Mouse (Mus musculus) spleen, adult 2 months (tissue): Measurements from ENCODE around the gene Ankrd63. TPM values are rescaled to one million over a fixed set of nuclear protein-coding genes. Genes with fewer than 3 reads are reported as not detected.
A peak's percentile ranks its signal among the peaks of the same experiment; 100 is the strongest.

Experiments used
- DNase-seq, 2 experiments: peaks; one replicate each; pipeline versions ENCODE4 v3.0.0 to v3.0.0-alpha.2; 2012 to 2021; ENCODE audit warnings: low spot score in 2 of 2, low read depth in 1 of 2
- H3K27ac ChIP-seq: fragments of 200-500 bp; 2 replicates; pipeline ENCODE4 v1.5.1; 2012; ENCODE audit warnings: low read length, inconsistent platforms; ENCODE audit not compliant: insufficient read depth
- H3K27me3 ChIP-seq: fragments of 200-500 bp; 2 replicates; pipeline ENCODE4 v1.6.1; 2012; ENCODE audit warnings: mild to moderate bottlenecking, moderate library complexity, low read length, inconsistent platforms; ENCODE audit not compliant: control insufficient read depth, insufficient read depth
- H3K36me3 ChIP-seq: fragments of 200-500 bp; 2 replicates; pipeline ENCODE4 v1.6.1; 2012; ENCODE audit warnings: mild to moderate bottlenecking, low read length, inconsistent platforms; ENCODE audit not compliant: control insufficient read depth, insufficient read depth
- H3K4me1 ChIP-seq: fragments of 200-500 bp; 2 replicates; pipeline ENCODE4 v1.6.1; 2011; ENCODE audit warnings: inconsistent platforms; ENCODE audit not compliant: control insufficient read depth, insufficient read depth, insufficient read length
- H3K4me3 ChIP-seq: fragments of 200-500 bp; 2 replicates; pipeline ENCODE4 v1.5.1; 2011; ENCODE audit warnings: mild to moderate bottlenecking, inconsistent platforms; ENCODE audit not compliant: insufficient read depth, insufficient read length; ENCODE audit errors: extremely low read depth
- CTCF ChIP-seq: fragments of 200-500 bp; IDR thresholded peaks from 2 replicates; pipeline ENCODE4 v1.5.1; 2011; ENCODE audit warnings: mild to moderate bottlenecking, inconsistent platforms; ENCODE audit not compliant: insufficient read depth, insufficient read length, insufficient replicate concordance; ENCODE audit errors: extremely low read depth
- POLR2A ChIP-seq: fragments of 200-500 bp; IDR thresholded peaks from 2 replicates; pipeline ENCODE4 v1.6.1; 2011; ENCODE audit warnings: low read depth, low read length, inconsistent platforms
- WGBS: fragments of 180-500 bp; shearing (Covaris S2); methylation state at CpG from one replicate; pipeline ENCODE4 v1.1.7; 2018; 5-methylcytosine and 5-hydroxymethylcytosine counted together
- polyA plus RNA-seq: library from polyadenylated mRNA; depleted of rRNA; stranded (reverse); fragments of >200 nt; gene quantifications from 2 replicates; pipeline ENCODE4 v1.2.3, GENCODE M21; 2012

The Ankrd63 gene
- polyA plus RNA-seq, 1 experiment = 0.02 TPM

DNA sequence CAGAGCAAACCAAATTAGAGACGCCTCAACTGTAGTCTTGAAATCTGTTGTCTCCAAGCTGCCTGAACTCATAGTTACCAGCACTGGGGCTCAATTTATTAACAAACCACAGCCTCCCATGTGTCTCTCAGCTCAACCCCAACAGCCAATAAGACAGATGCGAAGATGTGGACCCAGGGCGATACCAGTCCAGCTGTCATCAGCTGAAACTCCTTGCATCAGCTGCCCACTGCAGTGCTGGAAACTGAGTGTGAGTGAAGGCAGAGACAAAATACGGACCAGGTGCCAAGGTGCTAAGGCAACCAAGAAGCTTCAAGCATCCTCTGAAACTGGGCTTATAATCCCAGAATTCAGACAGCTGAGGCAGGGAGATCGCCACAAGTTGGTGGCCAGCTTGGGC, 28.2 kb upstream of the Ankrd63 start:
- TF ChIP-seq CTCF (no peak), POLR2A (no peak)
- no peak overlapping the region for H3K4me3 ChIP-seq
- no peaks in the 10 kb centered on the region for H3K27me3 ChIP-seq
- H3K4me1 ChIP-seq = peaks cover 16% of the 10 kb centered on the region
- no peaks in the 10 kb centered on the region for H3K36me3 ChIP-seq
- no peak overlapping the region for H3K27ac ChIP-seq
- WGBS = 85% methylated on average over 5 of the region's 5 CpGs
- no peak for DNase-seq

DNA sequence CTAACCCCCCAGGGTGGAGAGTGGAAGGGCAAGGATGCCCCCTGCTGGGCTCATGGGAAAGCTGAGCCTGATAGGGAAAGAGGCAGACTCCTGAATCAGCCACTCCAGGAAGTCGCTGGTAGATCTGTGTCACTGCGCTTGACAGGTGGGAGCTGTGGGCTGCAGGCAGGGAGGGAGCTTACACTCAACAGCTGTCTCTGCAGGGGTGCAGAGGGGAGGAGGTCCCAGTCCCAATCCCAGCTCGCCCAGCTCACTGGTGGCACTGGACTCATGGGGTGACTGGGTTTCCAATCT, 26.8 kb upstream of the Ankrd63 start:
- peak in 1 of 2 experiments; percentile 67 for DNase-seq
- no peak overlapping the region for H3K27ac ChIP-seq
- TF ChIP-seq POLR2A (no peak), CTCF (peak; percentile 75)
- 17% methylated on average over 3 of the region's 3 CpGs for WGBS
- no peaks in the 10 kb centered on the region for H3K36me3 ChIP-seq
- H3K27me3 ChIP-seq = no peaks in the 10 kb centered on the region
- H3K4me1 ChIP-seq = peaks cover 16% of the 10 kb centered on the region
- no peak overlapping the region for H3K4me3 ChIP-seq

DNA sequence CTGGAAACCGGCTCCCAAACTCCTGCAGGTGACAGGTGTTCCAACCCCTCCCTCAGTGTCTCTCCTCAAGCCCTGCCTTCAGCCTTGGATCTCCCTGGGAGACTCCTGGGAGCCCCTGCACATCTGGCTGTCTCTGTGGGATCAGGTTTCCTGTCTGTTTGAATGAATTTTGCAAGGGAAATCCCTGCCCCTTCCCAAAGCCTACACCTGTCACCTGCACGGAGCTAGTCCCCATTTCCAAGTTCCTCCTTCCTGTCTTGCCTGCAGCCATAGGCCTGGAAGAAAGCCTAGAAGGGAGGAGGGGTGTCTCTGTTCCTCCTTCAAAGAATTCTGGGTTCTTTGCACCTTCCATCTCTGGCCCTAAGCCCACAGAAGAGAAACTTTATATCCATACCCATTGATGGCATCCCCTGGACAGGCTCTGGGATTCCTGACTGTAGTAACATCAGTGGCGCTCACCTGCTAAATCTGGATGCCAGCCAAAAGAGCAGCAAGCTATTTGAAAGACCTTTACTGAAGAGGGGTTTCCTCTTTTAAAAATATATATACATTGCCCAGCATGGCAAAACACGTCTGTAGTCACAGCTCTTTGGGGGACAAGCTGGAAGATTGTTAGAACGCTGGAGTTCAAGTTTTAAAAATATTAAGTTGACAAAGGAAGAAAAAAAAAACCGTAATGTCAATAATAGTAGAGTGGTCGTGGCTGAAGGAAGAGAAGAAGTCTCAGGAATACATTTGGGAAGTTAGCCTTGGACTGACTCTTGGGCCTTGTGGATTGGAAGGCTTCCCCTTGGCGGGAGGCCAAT, 26.3 kb upstream of the Ankrd63 start:
- no peak for DNase-seq
- no peak overlapping the region for H3K4me3 ChIP-seq
- no peak overlapping the region for H3K27ac ChIP-seq
- H3K27me3 ChIP-seq = no peaks in the 10 kb centered on the region
- no peak for TF ChIP-seq CTCF
- TF ChIP-seq POLR2A = no peak
- H3K4me1 ChIP-seq = peaks cover 16% of the 10 kb centered on the region
- 31% methylated on average over 8 of the region's 8 CpGs for WGBS
- no peaks in the 10 kb centered on the region for H3K36me3 ChIP-seq

DNA sequence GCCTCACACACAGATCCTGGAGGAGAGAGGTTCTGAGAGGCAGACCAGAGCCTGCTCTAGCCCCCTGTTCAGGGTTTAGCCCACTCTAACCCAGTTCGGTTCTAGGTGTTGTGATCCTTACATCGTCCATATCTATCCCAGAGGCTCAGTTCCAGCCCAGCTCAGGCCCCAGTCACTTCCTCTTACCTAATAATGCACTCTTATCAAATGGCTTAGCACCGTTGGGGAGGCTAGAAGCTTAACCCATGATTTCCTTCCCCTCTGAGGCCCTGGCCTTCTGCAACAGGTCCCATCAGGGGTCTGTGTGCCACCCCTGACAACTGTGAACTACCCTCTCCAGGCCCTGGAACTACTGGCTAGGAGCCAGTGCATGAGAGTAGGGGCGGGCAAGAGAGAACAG, 25.4 kb upstream of the Ankrd63 start:
- 34% methylated on average over 4 of the region's 4 CpGs for WGBS

DNA sequence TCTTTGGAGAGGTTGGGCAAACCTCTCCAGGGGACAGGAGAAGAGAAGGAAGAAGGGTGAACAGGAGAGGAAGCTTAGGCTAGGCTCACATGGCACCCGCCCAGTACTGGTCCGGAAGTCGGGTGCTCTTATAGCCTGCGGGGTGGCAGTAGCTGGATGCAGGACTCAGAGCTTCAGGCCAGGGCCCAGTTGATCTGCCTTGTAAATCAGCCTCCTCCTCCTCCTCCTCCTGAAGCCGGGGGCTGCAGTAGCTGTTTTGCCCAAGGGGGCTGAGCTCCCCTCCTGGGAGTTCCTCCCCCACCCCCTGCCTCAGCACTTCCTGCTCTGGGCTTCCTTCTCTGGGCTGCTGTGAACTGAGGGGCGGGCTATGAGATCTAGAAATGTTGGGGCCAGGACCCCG, 24.6 kb upstream of the Ankrd63 start, which contains the start of gene Plcb2:
Plcb2 (minus strand) TSS at position 102 of the 400 bp plus-strand sequence.
- Histone ChIP-seq H3K4me1 (peaks cover 16% of the 10 kb centered on the region), H3K4me3 (peak within 1 kb of the TSS; percentile 65), H3K36me3 (peaks cover 5% of the 10 kb centered on the region), H3K27ac (peak within 1 kb of the TSS; percentile 86), H3K27me3 (no peaks in the 10 kb centered on the region)
- TF ChIP-seq CTCF = no peak
- peak; percentile 28 for TF ChIP-seq POLR2A
- DNase-seq = peak in 1 of 2 experiments; percentile 72
- 2% methylated on average over 7 of the region's 7 CpGs for WGBS

More for the DNA sequence above, 25.4 kb upstream of the Ankrd63 start:
- H3K27me3 ChIP-seq = no peaks in the 10 kb centered on the region
- H3K4me3 ChIP-seq = no peak overlapping the region
- no peak for DNase-seq
- TF ChIP-seq POLR2A (no peak), CTCF (no peak)
- peak overlapping the region; percentile 86 for H3K27ac ChIP-seq
- H3K4me1 ChIP-seq = peaks cover 16% of the 10 kb centered on the region
- no peaks in the 10 kb centered on the region for H3K36me3 ChIP-seq

DNA sequence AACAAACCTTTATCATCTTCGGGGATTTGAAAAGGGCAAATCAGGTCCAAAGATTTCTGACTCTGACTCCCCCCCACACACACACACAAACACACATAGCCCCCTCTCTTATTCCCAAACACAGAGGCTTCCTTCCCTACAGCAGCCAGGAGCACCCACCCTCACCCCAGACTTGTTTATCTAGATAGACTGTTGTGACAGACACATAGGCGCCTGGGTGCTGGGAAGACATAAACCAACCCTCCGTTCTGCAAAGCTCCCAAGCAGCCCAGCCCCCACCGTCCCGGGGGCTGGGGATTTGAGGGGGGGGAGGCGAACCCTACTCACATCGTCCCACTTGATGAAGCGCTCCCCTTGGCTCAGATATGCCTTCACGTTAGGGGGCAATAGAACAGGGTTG, 24.1 kb upstream of the Ankrd63 start:
- WGBS = 4% methylated on average over 9 of the region's 9 CpGs
- DNase-seq = no peak
- H3K27me3 ChIP-seq = no peaks in the 10 kb centered on the region
- H3K36me3 ChIP-seq = peaks cover 9% of the 10 kb centered on the region
- TF ChIP-seq CTCF (no peak), POLR2A (no peak)
- H3K4me3 ChIP-seq = peak overlapping the region; percentile 65
- H3K4me1 ChIP-seq = peaks cover 16% of the 10 kb centered on the region
- peak overlapping the region; percentile 86 for H3K27ac ChIP-seq

DNA sequence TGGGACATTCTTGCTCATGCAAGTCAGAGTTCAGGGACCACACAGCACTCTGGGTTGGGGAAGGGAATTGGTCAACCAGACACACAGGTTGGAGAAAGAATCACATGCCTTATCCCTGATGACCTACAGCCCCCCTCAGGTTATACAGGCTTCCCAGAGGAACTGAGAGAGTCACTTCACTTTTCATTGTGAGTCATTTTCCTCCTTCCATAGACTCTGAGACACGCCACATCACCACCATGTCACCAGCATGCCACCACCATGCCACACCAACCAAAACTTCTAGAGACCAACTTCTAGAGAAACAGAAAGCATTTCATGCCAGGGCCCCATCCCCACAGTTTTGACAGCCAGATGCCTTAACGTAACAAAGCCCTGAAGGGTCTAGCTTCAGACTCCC, 23.1 kb upstream of the Ankrd63 start:
- 51% methylated on average over 2 of the region's 2 CpGs for WGBS
- H3K4me1 ChIP-seq = peaks cover 16% of the 10 kb centered on the region
- peaks cover 14% of the 10 kb centered on the region for H3K36me3 ChIP-seq
- TF ChIP-seq CTCF (no peak), POLR2A (no peak)
- no peaks in the 10 kb centered on the region for H3K27me3 ChIP-seq
- peak overlapping the region; percentile 86; the same call in 1 of the 2 replicates for H3K27ac ChIP-seq
- DNase-seq = no peak
- H3K4me3 ChIP-seq = peak overlapping the region; percentile 65; the same call in 1 of the 2 replicates
